Mouse (Mus musculus): ENCODE measurements around the gene Emg1. TPM values are rescaled to one million over a fixed set of nuclear protein-coding genes. Genes with fewer than 3 reads are reported as not detected.
A peak's percentile ranks its signal among the peaks of the same experiment; 100 is the strongest.

Gene Emg1
- polyA plus RNA-seq, 1 experiment from 2014 or later: 201 TPM

DNA sequence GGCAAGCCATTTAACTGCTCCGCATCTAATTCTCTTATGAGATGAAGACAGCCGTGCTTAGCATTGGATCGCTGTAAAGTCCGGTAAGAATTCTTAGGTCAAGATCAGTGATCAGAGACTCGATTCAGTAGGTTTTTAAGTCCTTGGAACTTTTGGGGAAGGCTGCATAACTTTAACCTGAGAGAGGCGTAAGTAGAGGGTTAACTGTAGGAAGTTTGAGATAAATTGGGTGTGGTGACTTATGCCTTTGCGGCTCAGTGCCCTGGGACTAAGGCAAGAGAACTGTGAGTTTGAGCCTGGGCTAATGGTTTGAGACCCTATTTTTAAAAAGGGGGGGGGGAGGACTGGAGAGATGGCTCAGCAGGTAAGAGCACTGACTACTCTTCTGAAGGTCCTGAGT, 47.7 kb downstream of the Emg1 start:
- 0 out of 2 replicates have a peak overlapping the region, but pooled peaks have one; percentile 35 for H3K9ac ChIP-seq
- H3K9me3 ChIP-seq: no peaks in the 10 kb centered on the region
- H3K4me2 ChIP-seq (replicated peaks): peak overlapping the region; percentile 85
- no peak for ATAC-seq (ENCODE audit: low FRiP score, low read depth)
- H3K27me3 ChIP-seq: no peaks in the 10 kb centered on the region
- peak overlapping the region; percentile 70 for H3K4me3 ChIP-seq
- 81% methylated on average over 7 of the region's 7 CpGs for WGBS
- H3K36me3 ChIP-seq: no peaks in the 10 kb centered on the region
- H3K27ac ChIP-seq: no peak overlapping the region
- H3K4me1 ChIP-seq: peaks cover 17% of the 10 kb centered on the region

DNA sequence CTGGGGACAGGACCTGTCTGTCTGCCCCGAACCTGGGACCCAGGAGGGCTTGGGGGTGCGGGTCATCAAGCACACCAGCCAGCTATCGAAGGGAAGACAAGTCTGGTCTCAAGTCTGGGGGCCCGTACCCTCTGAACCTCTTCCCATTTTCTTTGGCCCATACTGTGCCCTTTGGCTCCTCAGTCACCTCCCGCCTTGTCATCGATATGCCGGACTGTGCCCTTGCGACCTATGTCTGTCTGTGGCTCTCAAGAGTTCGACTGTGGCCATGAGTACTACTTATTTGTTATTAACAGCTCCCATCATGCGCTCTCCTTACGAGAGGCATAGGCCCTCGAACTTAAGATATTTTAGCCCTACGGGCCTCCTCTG, 48.6 kb downstream of the Emg1 start:
- Histone ChIP-seq H3K36me3 (no peaks in the 10 kb centered on the region), H3K4me3 (peak overlapping the region; percentile 70), H3K9ac (peak overlapping the region; percentile 69), H3K27ac (peak overlapping the region; percentile 55; the same call in 1 of the 2 replicates), H3K9me3 (no peaks in the 10 kb centered on the region), H3K4me2 (replicated peaks) (peak overlapping the region; percentile 85), H3K27me3 (no peaks in the 10 kb centered on the region), H3K4me1 (peaks cover 17% of the 10 kb centered on the region)
- WGBS: 16% methylated on average over 13 of the region's 13 CpGs
- no peak for ATAC-seq (ENCODE audit: low FRiP score, low read depth)

DNA sequence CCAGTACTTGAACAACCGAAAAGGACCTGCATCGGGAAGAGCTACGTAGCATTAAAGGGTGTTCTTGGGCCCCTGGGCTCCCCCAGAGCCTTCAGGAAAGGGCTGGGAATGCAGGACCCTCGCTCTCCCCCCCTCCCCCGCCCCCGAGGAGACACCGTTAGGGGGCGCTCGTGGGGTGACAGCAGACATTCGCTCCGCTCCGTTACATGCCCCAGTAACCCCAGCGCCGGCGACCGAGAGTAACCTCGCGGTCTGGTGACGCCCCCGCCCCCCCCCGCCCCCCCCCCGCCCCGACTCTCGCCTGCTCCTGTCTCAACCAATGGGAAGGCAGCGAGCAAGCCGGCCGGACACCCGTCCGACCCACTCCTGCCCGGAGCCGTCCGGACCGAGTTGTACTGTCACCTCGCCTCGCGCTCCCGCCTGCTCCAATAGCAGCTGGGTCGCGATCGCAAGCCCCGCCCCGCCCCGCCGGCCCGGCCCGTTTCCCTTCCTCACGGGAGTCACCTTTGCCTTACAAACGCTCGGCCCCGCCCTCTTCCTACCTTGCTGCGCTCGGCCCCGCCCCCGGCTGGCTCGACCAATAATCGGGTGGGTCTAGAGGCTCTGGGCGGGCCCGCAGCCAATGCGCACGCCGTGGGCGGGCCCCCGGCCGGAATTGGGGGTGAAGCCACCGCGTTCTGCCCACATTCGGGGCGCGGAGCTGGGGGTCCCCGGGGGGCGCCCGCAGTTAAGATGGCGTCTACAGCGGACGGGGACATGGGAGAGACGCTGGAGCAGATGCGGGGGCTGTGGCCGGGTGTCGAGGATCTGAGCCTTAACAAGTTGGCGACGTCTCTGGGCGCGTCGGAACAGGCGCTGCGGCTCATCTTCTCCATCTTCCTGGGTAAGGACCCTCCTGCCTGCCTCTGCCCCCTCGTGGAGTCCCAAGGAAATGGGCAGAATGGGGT, 49.2 kb downstream of the Emg1 start, which contains the start of gene Lpcat3:
Gene Lpcat3 (plus strand): TSS at position 551 of the 947 bp plus-strand sequence.
- no peaks in the 10 kb centered on the region for H3K9me3 ChIP-seq
- WGBS: under 1% methylated on average over 64 of the region's 87 CpGs
- peak; percentile 97 for ATAC-seq (ENCODE audit: low FRiP score, low read depth)

GRCm38 (mm10) chr6:124661995-124662394, 50.0 kb downstream of the Emg1 start:
- WGBS: 26% methylated on average over 6 of the region's 6 CpGs
- H3K36me3 ChIP-seq: no peaks in the 10 kb centered on the region
- peaks cover 17% of the 10 kb centered on the region for H3K4me1 ChIP-seq
- peak overlapping the region; percentile 85 for H3K4me2 ChIP-seq (replicated peaks)
- ATAC-seq (ENCODE audit: low FRiP score, low read depth): no peak
- H3K27ac ChIP-seq: peak overlapping the region; percentile 72
- H3K9me3 ChIP-seq: no peaks in the 10 kb centered on the region
- H3K4me3 ChIP-seq: peak overlapping the region; percentile 70
- no peaks in the 10 kb centered on the region for H3K27me3 ChIP-seq
- H3K9ac ChIP-seq: peak overlapping the region; percentile 65

More for the DNA sequence above, 49.2 kb downstream of the Emg1 start, which contains the start of gene Lpcat3:
- H3K4me3 ChIP-seq: peak within 1 kb of the TSS; percentile 70
- peak within 1 kb of the TSS; percentile 72 for H3K27ac ChIP-seq
- no peaks in the 10 kb centered on the region for H3K36me3 ChIP-seq
- H3K4me2 ChIP-seq (replicated peaks): peak within 1 kb of the TSS; percentile 85
- peaks cover 17% of the 10 kb centered on the region for H3K4me1 ChIP-seq
- H3K9ac ChIP-seq: peak within 1 kb of the TSS; percentile 69
- no peaks in the 10 kb centered on the region for H3K27me3 ChIP-seq

GRCm38 (mm10) chr6:124661156-124661806, 50.7 kb downstream of the Emg1 start:
- Histone ChIP-seq H3K9me3 (no peaks in the 10 kb centered on the region), H3K36me3 (no peaks in the 10 kb centered on the region), H3K27me3 (no peaks in the 10 kb centered on the region), H3K27ac (no peak overlapping the region), H3K4me3 (no peak overlapping the region), H3K4me2 (replicated peaks) (no peak overlapping the region), H3K4me1 (peaks cover 17% of the 10 kb centered on the region), H3K9ac (no peak overlapping the region)
- no peak for ATAC-seq (ENCODE audit: low FRiP score, low read depth)
- WGBS: 92% methylated on average over 4 of the region's 4 CpGs

DNA sequence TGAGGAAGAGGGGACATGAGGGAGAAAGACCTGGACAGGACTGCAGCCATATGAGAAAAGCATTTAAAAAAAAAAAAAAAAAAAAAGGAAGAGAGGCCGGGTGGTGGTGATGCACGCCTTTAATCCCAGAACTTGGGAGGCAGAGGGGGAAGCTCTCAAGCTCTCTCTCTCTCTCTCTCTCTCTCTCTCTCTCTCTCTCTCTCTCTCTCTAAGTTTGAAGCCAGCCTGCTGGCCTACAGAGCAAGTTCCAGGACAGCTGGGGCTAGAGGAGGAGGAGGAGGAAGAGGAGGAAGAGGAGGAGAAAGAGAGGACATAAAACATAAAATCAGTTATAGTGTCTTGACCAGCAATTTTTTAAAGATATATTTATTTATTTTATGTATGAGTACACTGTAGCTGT, 53.9 kb downstream of the Emg1 start:
- H3K9me3 ChIP-seq: peaks cover 4% of the 10 kb centered on the region; the same call in 1 of the 2 replicates
- peaks cover 5% of the 10 kb centered on the region; the same call in 1 of the 2 replicates for H3K4me1 ChIP-seq
- H3K27me3 ChIP-seq: no peaks in the 10 kb centered on the region
- no peaks in the 10 kb centered on the region for H3K36me3 ChIP-seq
- ATAC-seq (ENCODE audit: low FRiP score, low read depth): no peak
- H3K27ac ChIP-seq: no peak overlapping the region
- no peak overlapping the region for H3K4me2 ChIP-seq (replicated peaks)
- no peak overlapping the region for H3K4me3 ChIP-seq
- H3K9ac ChIP-seq: no peak overlapping the region
- WGBS: 50% methylated on average over 1 of the region's 2 CpGs

GRCm38 (mm10) chr6:124655893-124656292, 56.1 kb downstream of the Emg1 start:
- Histone ChIP-seq H3K9ac (no peak overlapping the region), H3K27ac (no peak overlapping the region), H3K4me2 (replicated peaks) (no peak overlapping the region), H3K9me3 (peaks cover 7% of the 10 kb centered on the region; the same call in 1 of the 2 replicates), H3K27me3 (no peaks in the 10 kb centered on the region), H3K4me3 (no peak overlapping the region), H3K4me1 (no peaks in the 10 kb centered on the region), H3K36me3 (no peaks in the 10 kb centered on the region)
- ATAC-seq (ENCODE audit: low FRiP score, low read depth): no peak
- 57% methylated on average over 6 of the region's 6 CpGs for whole genome bisulfite sequencing

MicroRNA genes within 50 kb of the gene (microRNA counts, 519-probe panel; counts per million panel counts)
- 2,562 counts per million, percentile 37 among the panel's probes with 10 or more counts for microRNA mmu-miR-141
- 3,414 counts per million, percentile 60 among the panel's probes with 10 or more counts for microRNA mmu-miR-200c

Small RNA genes within 50 kb of the gene (microRNA-seq; reads per million reads assigned to microRNA genes)
- gene Mir141: 263 reads per million, percentile 64 among the genes with 10 or more reads in this experiment
- gene Mir200c: 1,690 reads per million, percentile 80 among the genes with 10 or more reads in this experiment

Other genes with a start within 250 kb of the Emg1 start
- gene Clstn3, start 247.4 kb downstream of the Emg1 start, polyA plus RNA-seq (2015; fragmentation: Nextera tagmentation; extraction: Ambion mirVana): 12.8 and 12.9 TPM in 2 replicates
- 0.60 and 0.72 TPM in 2 replicates for gene C1rl, start 219.1 kb downstream of the Emg1 start, polyA plus RNA-seq (2015; fragmentation: Nextera tagmentation; extraction: Ambion mirVana)
- gene C1ra, start 199.8 kb downstream of the Emg1 start, polyA plus RNA-seq (2015; fragmentation: Nextera tagmentation; extraction: Ambion mirVana): 0.80 and 1.3 TPM in 2 replicates
- gene C1s1, start 169.8 kb downstream of the Emg1 start, polyA plus RNA-seq (2015; fragmentation: Nextera tagmentation; extraction: Ambion mirVana): 1.8 and 1.9 TPM in 2 replicates
- not detected in 2 replicates for gene C1rb, start 141.9 kb downstream of the Emg1 start, polyA plus RNA-seq (2015; fragmentation: Nextera tagmentation; extraction: Ambion mirVana)
- gene C1s2, start 76.1 kb downstream of the Emg1 start, polyA plus RNA-seq (2015; fragmentation: Nextera tagmentation; extraction: Ambion mirVana): 0.24 TPM in 1 of 2 replicates, not detected in the other
- 56.4 and 57.0 TPM in 2 replicates for gene Lpcat3, start 49.2 kb downstream of the Emg1 start, polyA plus RNA-seq (2015; fragmentation: Nextera tagmentation; extraction: Ambion mirVana)
- gene Phb2, start 158 bp upstream of the Emg1 start, polyA plus RNA-seq (2015; fragmentation: Nextera tagmentation; extraction: Ambion mirVana): 324 and 325 TPM in 2 replicates
- 9.0 and 10.9 TPM in 2 replicates for gene Ptpn6, start 26.5 kb upstream of the Emg1 start, polyA plus RNA-seq (2015; fragmentation: Nextera tagmentation; extraction: Ambion mirVana)
- 480 and 513 TPM in 2 replicates for gene Grcc10, start 29.2 kb upstream of the Emg1 start, polyA plus RNA-seq (2015; fragmentation: Nextera tagmentation; extraction: Ambion mirVana)
- gene Gm45234, start 43.8 kb upstream of the Emg1 start, polyA plus RNA-seq (2015; fragmentation: Nextera tagmentation; extraction: Ambion mirVana): 0.11 TPM in 1 of 2 replicates, not detected in the other
- 19.6 and 20.0 TPM in 2 replicates for gene Atn1, start 44.3 kb upstream of the Emg1 start, polyA plus RNA-seq (2015; fragmentation: Nextera tagmentation; extraction: Ambion mirVana)
- gene Eno2, start 57.5 kb upstream of the Emg1 start, polyA plus RNA-seq (2015; fragmentation: Nextera tagmentation; extraction: Ambion mirVana): 7.2 and 7.7 TPM in 2 replicates
- gene Lrrc23, start 67.5 kb upstream of the Emg1 start, polyA plus RNA-seq (2015; fragmentation: Nextera tagmentation; extraction: Ambion mirVana): 0.59 and 0.86 TPM in 2 replicates
- gene Spsb2, start 96.5 kb upstream of the Emg1 start, polyA plus RNA-seq (2015; fragmentation: Nextera tagmentation; extraction: Ambion mirVana): 10.4 and 12.3 TPM in 2 replicates
- gene Tpi1, start 102.1 kb upstream of the Emg1 start, polyA plus RNA-seq (2015; fragmentation: Nextera tagmentation; extraction: Ambion mirVana): 782 and 803 TPM in 2 replicates
- 165 and 177 TPM in 2 replicates for gene Usp5, start 117.3 kb upstream of the Emg1 start, polyA plus RNA-seq (2015; fragmentation: Nextera tagmentation; extraction: Ambion mirVana)
- 166 and 172 TPM in 2 replicates for gene Cdca3, start 117.4 kb upstream of the Emg1 start, polyA plus RNA-seq (2015; fragmentation: Nextera tagmentation; extraction: Ambion mirVana)
- 1.0 and 1.3 TPM in 2 replicates for gene Gnb3, start 128.1 kb upstream of the Emg1 start, polyA plus RNA-seq (2015; fragmentation: Nextera tagmentation; extraction: Ambion mirVana)
- gene P3h3, start 145.6 kb upstream of the Emg1 start, polyA plus RNA-seq (2015; fragmentation: Nextera tagmentation; extraction: Ambion mirVana): 60.4 and 61.2 TPM in 2 replicates
- 2.9 and 3.5 TPM in 2 replicates for gene Gpr162, start 151.8 kb upstream of the Emg1 start, polyA plus RNA-seq (2015; fragmentation: Nextera tagmentation; extraction: Ambion mirVana)
- 0.04 and 0.15 TPM in 2 replicates for gene Cd4, start 176.0 kb upstream of the Emg1 start, polyA plus RNA-seq (2015; fragmentation: Nextera tagmentation; extraction: Ambion mirVana)
- 1.7 and 3.1 TPM in 2 replicates for gene Lag3, start 199.5 kb upstream of the Emg1 start, polyA plus RNA-seq (2015; fragmentation: Nextera tagmentation; extraction: Ambion mirVana)
- 303 and 321 TPM in 2 replicates for gene Ptms, start 207.9 kb upstream of the Emg1 start, polyA plus RNA-seq (2015; fragmentation: Nextera tagmentation; extraction: Ambion mirVana)
- gene Mlf2, start 219.2 kb upstream of the Emg1 start, polyA plus RNA-seq (2015; fragmentation: Nextera tagmentation; extraction: Ambion mirVana): 354 and 355 TPM in 2 replicates

All from limb, embryonic 13.5 days (tissue).